Mouse (Mus musculus) hindbrain, embryonic 15.5 days (tissue): ENCODE data around the gene Tfdp1. TPM values are rescaled to one million over a fixed set of nuclear protein-coding genes. Genes with fewer than 3 reads are reported as not detected.

Experiments used
- ATAC-seq: fragments of 200-750 bp; cut with Nextera tagmentation; 2 replicates; pipeline ENCODE4 v1.8.0; 2017; ENCODE audit warnings: low read depth, moderate number of reproducible peaks, moderate TSS enrichment; ENCODE audit not compliant: low FRiP score
- H3K27ac ChIP-seq: fragments of 300-500 bp; sonication (generic); replicated peaks from 2 replicates; pipeline ENCODE4 v1.5.1; 2015; ENCODE audit warnings: mild to moderate bottlenecking, inconsistent platforms
- H3K27me3 ChIP-seq: fragments of 300-500 bp; sonication (generic); 2 replicates; pipeline ENCODE4 v1.6.1; 2015; ENCODE audit warnings: control low read depth, inconsistent platforms
- H3K36me3 ChIP-seq: fragments of 300-500 bp; sonication (generic); 2 replicates; pipeline ENCODE4 v1.6.1; 2015; ENCODE audit warnings: control low read depth, inconsistent platforms
- H3K4me1 ChIP-seq: fragments of 300-500 bp; sonication (generic); replicated peaks from 2 replicates; pipeline ENCODE4 v1.6.1; 2015; ENCODE audit warnings: control low read depth, inconsistent platforms
- H3K4me2 ChIP-seq: fragments of 300-500 bp; sonication (generic); 2 replicates; pipeline ENCODE4 v1.6.1; 2015; ENCODE audit warnings: moderate library complexity, mild to moderate bottlenecking, inconsistent platforms
- H3K4me3 ChIP-seq: fragments of 300-500 bp; sonication (generic); 2 replicates; pipeline ENCODE4 v1.5.1; 2015; ENCODE audit warnings: mild to moderate bottlenecking, inconsistent platforms
- H3K9ac ChIP-seq: fragments of 300-500 bp; sonication (generic); 2 replicates; pipeline ENCODE4 v1.6.1; 2015; ENCODE audit warnings: inconsistent platforms
- H3K9me3 ChIP-seq: fragments of 300-500 bp; sonication (generic); 2 replicates; pipeline ENCODE4 v1.6.1; 2016; ENCODE audit warnings: control low read depth, inconsistent platforms
- WGBS: fragments of 180-500 bp; shearing (Covaris S2); methylation state at CpG from one replicate; pipeline ENCODE4 v1.1.7; 2015; 5-methylcytosine and 5-hydroxymethylcytosine counted together
- polyA plus RNA-seq: library from polyadenylated mRNA; unstranded; fragments of >200 nt; fragmentation: Nextera tagmentation; extraction: Ambion mirVana; gene quantifications from 2 replicates; pipeline ENCODE4 v1.2.1, GENCODE M21; 2015

Gene Tfdp1
- polyA plus RNA-seq, 1 experiment from 2014 or later = 96.8 TPM

GRCm38 (mm10) chr8:13353883-13354282, 15.3 kb downstream of the Tfdp1 start:
- Histone ChIP-seq H3K36me3 (peaks cover 53% of the 10 kb centered on the region), H3K27ac (no peak overlapping the region), H3K4me3 (no peak overlapping the region), H3K9ac (no peak overlapping the region), H3K4me2 (no peak overlapping the region), H3K4me1 (no peaks in the 10 kb centered on the region), H3K9me3 (no peaks in the 10 kb centered on the region), H3K27me3 (no peaks in the 10 kb centered on the region)
- 86% methylated on average over 4 of the region's 4 CpGs for WGBS
- ATAC-seq = no peak

- H3K27ac ChIP-seq = no peak overlapping the region
- no peak overlapping the region for H3K4me3 ChIP-seq
- H3K27me3 ChIP-seq = no peaks in the 10 kb centered on the region
- WGBS = 83% methylated on average over 6 of the region's 6 CpGs
- no peaks in the 10 kb centered on the region for H3K4me1 ChIP-seq
- H3K36me3 ChIP-seq = peaks cover 53% of the 10 kb centered on the region
- no peaks in the 10 kb centered on the region for H3K9me3 ChIP-seq
- no peak overlapping the region for H3K9ac ChIP-seq
- no peak for ATAC-seq
- H3K4me2 ChIP-seq = no peak overlapping the region
These were observed 17.7 kb downstream of the Tfdp1 start for GRCm38 (mm10) chr8:13356221-13356620.

- no peak for ATAC-seq
- Histone ChIP-seq H3K9me3 (no peaks in the 10 kb centered on the region), H3K27ac (no peak overlapping the region), H3K36me3 (peaks cover 53% of the 10 kb centered on the region), H3K27me3 (no peaks in the 10 kb centered on the region), H3K9ac (no peak overlapping the region), H3K4me2 (no peak overlapping the region), H3K4me3 (no peak overlapping the region), H3K4me1 (no peaks in the 10 kb centered on the region)
- WGBS = 81% methylated on average over 10 of the region's 10 CpGs
These were observed 18.1 kb downstream of the Tfdp1 start for GRCm38 (mm10) chr8:13356681-13357080.

GRCm38 (mm10) chr8:13360213-13360612, 21.7 kb downstream of the Tfdp1 start:
- no peaks in the 10 kb centered on the region for H3K27me3 ChIP-seq
- no peaks in the 10 kb centered on the region for H3K4me1 ChIP-seq
- H3K36me3 ChIP-seq = peaks cover 62% of the 10 kb centered on the region
- WGBS = 88% methylated on average over 7 of the region's 7 CpGs
- no peak overlapping the region for H3K9ac ChIP-seq
- H3K4me2 ChIP-seq = no peak overlapping the region
- no peak overlapping the region for H3K27ac ChIP-seq
- ATAC-seq = no peak
- H3K4me3 ChIP-seq = no peak overlapping the region
- H3K9me3 ChIP-seq = no peaks in the 10 kb centered on the region

GRCm38 (mm10) chr8:13361865-13362264, 23.3 kb downstream of the Tfdp1 start:
- no peak overlapping the region for H3K9ac ChIP-seq
- H3K36me3 ChIP-seq = peaks cover 62% of the 10 kb centered on the region
- H3K27me3 ChIP-seq = no peaks in the 10 kb centered on the region
- H3K4me3 ChIP-seq = no peak overlapping the region
- H3K4me2 ChIP-seq = no peak overlapping the region
- H3K27ac ChIP-seq = no peak overlapping the region
- no peaks in the 10 kb centered on the region for H3K4me1 ChIP-seq
- WGBS = 99% methylated on average over 6 of the region's 6 CpGs
- no peaks in the 10 kb centered on the region for H3K9me3 ChIP-seq
- ATAC-seq = no peak

GRCm38 (mm10) chr8:13373151-13373662, 34.7 kb downstream of the Tfdp1 start:
- H3K36me3 ChIP-seq = peaks cover 70% of the 10 kb centered on the region
- no peaks in the 10 kb centered on the region for H3K9me3 ChIP-seq
- no peak overlapping the region for H3K9ac ChIP-seq
- WGBS = 90% methylated on average over 8 of the region's 8 CpGs
- H3K27me3 ChIP-seq = no peaks in the 10 kb centered on the region
- H3K27ac ChIP-seq = no peak overlapping the region
- no peak overlapping the region for H3K4me3 ChIP-seq
- peak; percentile 40; the same call in 1 of the 2 replicates for ATAC-seq
- no peaks in the 10 kb centered on the region for H3K4me1 ChIP-seq
- no peak overlapping the region for H3K4me2 ChIP-seq

- Histone ChIP-seq H3K9ac (no peak overlapping the region), H3K4me3 (no peak overlapping the region), H3K36me3 (peaks cover 23% of the 10 kb centered on the region), H3K9me3 (no peaks in the 10 kb centered on the region), H3K27me3 (no peaks in the 10 kb centered on the region), H3K4me2 (no peak overlapping the region), H3K4me1 (no peaks in the 10 kb centered on the region), H3K27ac (no peak overlapping the region)
- ATAC-seq = no peak
- 90% methylated on average over 7 of the region's 7 CpGs for WGBS
These were observed 43.1 kb downstream of the Tfdp1 start for GRCm38 (mm10) chr8:13381630-13382029.

GRCm38 (mm10) chr8:13382536-13382935, 44.0 kb downstream of the Tfdp1 start:
- Histone ChIP-seq H3K36me3 (peaks cover 20% of the 10 kb centered on the region), H3K4me2 (no peak overlapping the region), H3K4me3 (no peak overlapping the region), H3K9me3 (no peaks in the 10 kb centered on the region), H3K27ac (no peak overlapping the region), H3K27me3 (no peaks in the 10 kb centered on the region), H3K4me1 (no peaks in the 10 kb centered on the region), H3K9ac (no peak overlapping the region)
- 86% methylated on average over 3 of the region's 3 CpGs for WGBS
- ATAC-seq = no peak

GRCm38 (mm10) chr8:13382999-13383398, 44.4 kb downstream of the Tfdp1 start:
- Histone ChIP-seq H3K4me1 (no peaks in the 10 kb centered on the region), H3K4me2 (no peak overlapping the region), H3K27me3 (no peaks in the 10 kb centered on the region), H3K9me3 (no peaks in the 10 kb centered on the region), H3K4me3 (no peak overlapping the region), H3K9ac (no peak overlapping the region), H3K36me3 (peaks cover 18% of the 10 kb centered on the region), H3K27ac (no peak overlapping the region)
- 97% methylated on average over 4 of the region's 4 CpGs for WGBS
- ATAC-seq = no peak

- Histone ChIP-seq H3K4me2 (no peak overlapping the region), H3K9me3 (no peaks in the 10 kb centered on the region), H3K36me3 (no peaks in the 10 kb centered on the region), H3K27me3 (no peaks in the 10 kb centered on the region), H3K4me1 (no peaks in the 10 kb centered on the region), H3K27ac (no peak overlapping the region), H3K9ac (no peak overlapping the region), H3K4me3 (no peak overlapping the region)
- WGBS = 75% methylated on average over 13 of the region's 13 CpGs
- ATAC-seq = no peak
These were observed 47.8 kb downstream of the Tfdp1 start for GRCm38 (mm10) chr8:13386366-13386765.

- Histone ChIP-seq H3K36me3 (no peaks in the 10 kb centered on the region), H3K27ac (no peak overlapping the region), H3K9ac (no peak overlapping the region), H3K4me1 (no peaks in the 10 kb centered on the region), H3K4me2 (no peak overlapping the region), H3K4me3 (no peak overlapping the region), H3K9me3 (no peaks in the 10 kb centered on the region), H3K27me3 (no peaks in the 10 kb centered on the region)
- WGBS = 83% methylated on average over 8 of the region's 8 CpGs
- no peak for ATAC-seq
These were observed 49.2 kb downstream of the Tfdp1 start for GRCm38 (mm10) chr8:13387728-13388127.

- Histone ChIP-seq H3K9ac (no peak overlapping the region), H3K36me3 (no peaks in the 10 kb centered on the region), H3K9me3 (no peaks in the 10 kb centered on the region), H3K4me1 (no peaks in the 10 kb centered on the region), H3K4me3 (no peak overlapping the region), H3K4me2 (no peak overlapping the region), H3K27ac (no peak overlapping the region), H3K27me3 (no peaks in the 10 kb centered on the region)
- ATAC-seq = no peak
- 93% methylated on average over 2 of the region's 2 CpGs for WGBS
These were observed 50.2 kb downstream of the Tfdp1 start for GRCm38 (mm10) chr8:13388744-13389143.

GRCm38 (mm10) chr8:13393869-13394268, 55.3 kb downstream of the Tfdp1 start:
- Histone ChIP-seq H3K4me2 (no peak overlapping the region), H3K4me3 (no peak overlapping the region), H3K9me3 (no peaks in the 10 kb centered on the region)

More at GRCm38 (mm10) chr8:13393869-13394268, 55.3 kb downstream of the Tfdp1 start:
- Histone ChIP-seq H3K4me1 (no peaks in the 10 kb centered on the region), H3K27ac (no peak overlapping the region), H3K36me3 (no peaks in the 10 kb centered on the region), H3K27me3 (no peaks in the 10 kb centered on the region), H3K9ac (no peak overlapping the region)
- 90% methylated on average over 7 of the region's 7 CpGs for WGBS
- no peak for ATAC-seq
